Mouse (Mus musculus) telencephalon, adult 2 months (tissue): ENCODE data around the gene Eogt.

Experiments used
- DNase-seq: peaks from one replicate; pipeline ENCODE4 v3.0.0-alpha.2; 2011; ENCODE audit warnings: low read depth, low spot score

Eogt gene

GRCm38 (mm10) chr6:97148383-97149251, at the start of gene Eogt:
Gene Eogt, minus strand, starts transcription at chr6:97149182.
- DNase-seq, result peak; percentile 12

- peak; percentile 41 for DNase-seq
Measured at GRCm38 (mm10) chr6:97179367-97179828, 30.4 kb upstream of the Eogt start.

- peak; percentile 91 for DNase-seq
Measured at GRCm38 (mm10) chr6:97178491-97179366, 29.7 kb upstream of the Eogt start, which contains the start of gene Tmf1. Gene Tmf1, minus strand, starts transcription at chr6:97179122.

- DNase-seq, result peak; percentile 16
Measured at GRCm38 (mm10) chr6:97175716-97176115, 26.7 kb upstream of the Eogt start.

GRCm38 (mm10) chr6:97150156-97150555, 1.2 kb upstream of the Eogt start:
- DNase-seq, result no peak

DNA sequence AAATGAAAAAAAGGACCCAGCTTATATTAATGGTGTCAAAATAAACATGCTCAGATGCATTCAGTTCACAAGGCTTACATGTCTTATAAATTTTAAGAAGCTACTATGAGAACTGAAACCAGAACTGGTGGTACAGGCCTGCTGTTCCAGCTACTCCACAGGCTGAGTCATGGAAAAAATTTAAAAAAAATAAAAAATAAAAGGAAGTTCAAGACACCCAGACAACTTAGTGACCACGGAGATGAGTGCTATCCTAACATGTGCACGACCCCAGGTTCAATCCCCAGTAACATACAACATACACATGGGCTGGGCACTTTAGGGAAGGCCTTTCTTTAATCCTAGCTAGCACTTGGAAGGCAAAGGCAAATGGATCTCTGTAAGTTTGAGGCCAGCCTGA, 739 bp upstream of the Eogt start:
- DNase-seq, result no peak

DNA sequence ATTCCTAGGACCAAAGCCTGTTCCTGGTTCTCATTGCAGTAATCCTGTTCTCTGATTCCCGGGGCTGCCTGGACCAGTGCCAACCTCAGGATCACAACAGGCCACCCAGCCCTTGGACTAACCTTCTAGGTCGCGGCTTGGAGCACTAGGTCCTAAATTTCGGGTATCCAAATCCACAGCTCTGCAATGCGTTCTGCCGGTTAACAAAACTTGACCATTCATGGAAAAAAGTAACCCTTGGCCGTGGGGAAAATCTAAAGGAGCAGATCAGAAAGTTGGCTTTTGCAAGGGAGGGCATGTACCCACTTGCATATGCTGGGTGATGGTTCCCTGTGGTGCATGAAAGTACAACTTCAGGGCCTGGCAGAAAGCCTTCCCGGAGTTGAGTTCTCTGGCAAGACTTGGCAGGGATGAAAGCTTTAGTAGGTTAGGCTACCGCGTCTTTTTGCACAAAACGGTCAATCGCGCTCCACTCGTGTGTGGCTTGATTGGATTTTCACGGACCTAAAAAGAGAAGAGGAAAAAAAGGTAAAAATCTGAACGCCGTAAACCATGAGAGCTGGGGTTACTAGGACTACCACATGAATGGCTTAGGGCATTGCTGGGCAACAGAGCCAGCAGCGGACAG, 1.1 kb downstream of the Eogt start:
- peak; percentile 15 for DNase-seq

- no peak for DNase-seq
Measured at GRCm38 (mm10) chr6:97145156-97145555, 3.8 kb downstream of the Eogt start.

- DNase-seq, result no peak
Measured at GRCm38 (mm10) chr6:97144359-97144758, 4.6 kb downstream of the Eogt start.

GRCm38 (mm10) chr6:97142611-97143010, 6.4 kb downstream of the Eogt start:
- DNase-seq, result no peak

GRCm38 (mm10) chr6:97141811-97142210, 7.2 kb downstream of the Eogt start:
- no peak for DNase-seq

DNA sequence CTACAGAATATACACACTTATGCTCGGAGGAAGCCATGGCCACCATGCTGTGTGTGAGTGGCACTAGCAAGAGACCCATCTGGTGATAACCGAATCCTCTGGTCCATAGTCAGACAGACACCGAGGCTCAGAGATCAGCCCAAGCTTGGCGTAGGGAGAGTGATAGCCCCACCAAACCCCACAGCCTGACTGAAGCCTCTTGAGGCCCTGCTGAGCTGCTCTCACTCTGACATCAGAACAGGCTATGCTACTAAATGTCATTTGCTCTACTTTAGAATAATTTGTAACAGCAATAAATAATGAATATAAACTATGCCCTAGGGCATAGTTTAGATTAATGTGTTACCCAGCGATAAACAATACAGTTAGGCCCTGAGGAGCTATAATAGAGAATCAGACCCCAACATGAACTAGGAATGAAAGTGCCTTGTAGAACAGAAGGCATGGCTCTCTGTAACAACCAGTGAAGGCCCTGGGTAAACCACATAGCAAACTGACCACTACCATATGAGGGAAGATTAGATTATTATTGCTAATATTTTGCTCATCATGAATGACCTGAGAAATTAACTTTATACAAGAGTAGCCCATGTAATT, 16.2 kb downstream of the Eogt start:
- no peak for DNase-seq

DNA sequence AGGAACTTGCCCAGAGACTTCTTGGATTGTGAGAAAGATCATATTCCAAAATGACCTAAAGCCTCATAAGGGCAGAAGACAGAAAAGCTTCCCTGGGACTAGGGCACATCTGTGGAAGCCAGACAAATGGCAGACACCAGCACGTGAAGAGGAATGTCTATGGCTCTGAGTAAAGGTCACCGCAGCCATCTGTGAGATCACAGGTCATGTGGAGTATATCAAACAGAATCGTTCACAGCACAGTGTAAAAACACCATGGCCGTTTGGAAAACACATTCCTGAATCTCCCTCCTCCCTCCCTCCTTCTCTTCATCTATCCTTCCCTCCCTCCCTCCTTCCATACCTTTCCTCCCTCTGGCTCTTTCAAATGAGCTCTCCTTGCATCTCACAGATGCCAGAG, 17.2 kb downstream of the Eogt start:
- no peak for DNase-seq

GRCm38 (mm10) chr6:97130979-97131378, 18.0 kb downstream of the Eogt start:
- DNase-seq, result no peak

GRCm38 (mm10) chr6:97124336-97125010, 24.5 kb downstream of the Eogt start:
- peak; percentile 11 for DNase-seq

- no peak for DNase-seq
Measured at GRCm38 (mm10) chr6:97120922-97121321, 28.1 kb downstream of the Eogt start.

DNA sequence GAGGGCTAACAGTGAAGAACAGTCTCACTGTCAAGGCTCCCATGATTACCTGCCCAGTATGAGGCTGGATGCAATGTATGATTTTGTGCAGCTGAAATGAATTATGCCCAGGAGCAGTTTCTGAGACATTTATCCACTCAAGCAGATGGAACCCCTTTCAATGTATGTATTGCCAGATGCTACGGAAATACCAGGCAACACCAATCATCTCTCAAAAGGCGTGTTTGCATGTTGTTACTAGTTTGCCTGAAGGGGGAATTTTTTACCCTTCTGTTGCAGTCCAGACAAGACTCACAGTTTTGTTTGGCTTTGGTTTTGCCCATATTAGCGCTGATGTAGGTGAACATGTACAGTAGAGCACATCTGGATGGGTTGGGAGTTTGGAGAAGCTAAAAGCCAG, 30.7 kb downstream of the Eogt start:
- DNase-seq, result no peak

- no peak for DNase-seq
Measured at GRCm38 (mm10) chr6:97116896-97117295, 32.1 kb downstream of the Eogt start.

GRCm38 (mm10) chr6:97114821-97115220, 34.2 kb downstream of the Eogt start:
- DNase-seq, result no peak

DNA sequence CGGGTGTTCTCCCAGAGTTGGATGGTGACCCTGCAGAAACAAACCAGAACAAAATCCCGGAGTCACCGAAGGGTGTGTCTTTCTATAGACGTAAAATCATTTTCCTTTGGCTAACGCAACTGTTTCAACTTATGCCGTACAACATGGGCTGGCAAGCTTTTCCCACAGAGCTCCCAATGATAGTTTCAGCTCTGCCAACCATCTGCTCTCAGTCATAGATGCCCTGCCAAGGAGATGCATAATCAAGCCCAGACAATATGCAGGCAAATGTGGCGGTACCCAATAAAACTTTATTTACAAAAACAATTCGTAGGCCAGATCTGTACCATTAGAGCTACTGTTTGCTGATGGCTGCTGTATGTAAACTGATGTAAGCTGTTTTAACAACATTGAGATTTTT, 36.8 kb downstream of the Eogt start:
- DNase-seq, result no peak

DNA sequence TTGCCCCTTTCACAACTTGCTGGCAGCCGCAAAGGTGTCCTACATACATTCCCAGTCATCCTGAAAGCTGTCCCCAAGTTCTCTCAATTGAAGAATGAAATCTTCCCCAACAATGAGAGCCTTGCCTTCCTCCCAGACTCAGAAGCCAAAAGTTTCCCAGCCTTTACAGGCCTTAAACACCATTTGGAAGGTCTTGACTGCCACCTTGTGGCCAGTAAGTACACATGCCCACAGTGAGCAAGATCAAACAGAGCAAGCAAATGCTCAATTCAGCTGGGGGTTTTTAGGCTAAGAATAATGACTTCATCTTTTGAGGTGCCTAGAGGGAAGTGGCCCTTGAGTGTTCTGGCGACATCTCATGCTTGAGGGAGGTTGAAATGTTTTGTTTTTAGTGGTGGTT, 42.2 kb downstream of the Eogt start:
- DNase-seq, result peak; percentile 50
